Mouse (Mus musculus) monocyte, adult 5-6 weeks (primary cell): ENCODE data around the gene Apln. TPM values are rescaled to one million over a fixed set of nuclear protein-coding genes. Genes with fewer than 3 reads are reported as not detected.

Experiments
- ATAC-seq: fragments of 153-309, 156-312 bp; replicated peaks from 2 replicates; pipeline ENCODE4 v1.8.0; 2017; ENCODE audit warnings: mild to moderate bottlenecking; ENCODE audit not compliant: low TSS enrichment, insufficient number of reproducible peaks, severe bottlenecking, poor library complexity, low FRiP score
- total RNA-seq: library from RNA; stranded (forward); fragments of 200-1000, 200-491, 200-594 nt; gene quantifications from 3 replicates; pipeline ENCODE4 v1.2.3, GENCODE M21; 2017

Gene Apln
- 0.11 to 0.38 TPM (median 0.29 TPM) in 3 replicates for total RNA-seq

- ATAC-seq: no peak
Observed at GRCm38 (mm10) chrX:48034144-48035113, at the start of gene Apln. Gene Apln (minus strand): TSS chrX:48034853.

- no peak for ATAC-seq
Observed at GRCm38 (mm10) chrX:48082364-48082763, 47.7 kb upstream of the Apln start.

GRCm38 (mm10) chrX:48076806-48077425 lies 42.3 kb upstream of the Apln start:
- ATAC-seq: no peak

GRCm38 (mm10) chrX:48074691-48075090 lies 40.0 kb upstream of the Apln start:
- no peak for ATAC-seq

- ATAC-seq: no peak
Observed at GRCm38 (mm10) chrX:48072401-48072800, 37.7 kb upstream of the Apln start.

GRCm38 (mm10) chrX:48071961-48072360 lies 37.3 kb upstream of the Apln start:
- ATAC-seq: no peak

GRCm38 (mm10) chrX:48066891-48067290 lies 32.2 kb upstream of the Apln start:
- ATAC-seq: no peak

- ATAC-seq: no peak
Observed at GRCm38 (mm10) chrX:48064166-48064853, 29.7 kb upstream of the Apln start.

- no peak for ATAC-seq
Observed at GRCm38 (mm10) chrX:48062481-48062880, 27.8 kb upstream of the Apln start.

- 0 out of 2 replicates have a peak, but pooled peaks have one; percentile 43 for ATAC-seq
Observed at GRCm38 (mm10) chrX:48054186-48055015, 19.7 kb upstream of the Apln start.

- ATAC-seq: no peak
Observed at GRCm38 (mm10) chrX:48053743-48054142, 19.1 kb upstream of the Apln start.

- ATAC-seq: no peak
Observed at GRCm38 (mm10) chrX:48046315-48046714, 11.7 kb upstream of the Apln start.

GRCm38 (mm10) chrX:48044261-48044660 lies 9.6 kb upstream of the Apln start:
- ATAC-seq: no peak

- no peak for ATAC-seq
Observed at GRCm38 (mm10) chrX:48042748-48043147, 8.1 kb upstream of the Apln start.

GRCm38 (mm10) chrX:48040379-48040778 lies 5.7 kb upstream of the Apln start:
- no peak for ATAC-seq

GRCm38 (mm10) chrX:48033766-48034143 lies 898 bp downstream of the Apln start:
- no peak for ATAC-seq

- ATAC-seq: no peak
Observed at GRCm38 (mm10) chrX:48033024-48033423, 1.6 kb downstream of the Apln start.

GRCm38 (mm10) chrX:48031866-48032265 lies 2.8 kb downstream of the Apln start:
- ATAC-seq: no peak

- no peak for ATAC-seq
Observed at GRCm38 (mm10) chrX:48030593-48030992, 4.1 kb downstream of the Apln start.
